Mouse (Mus musculus) lung, adult 2 months (tissue): ENCODE results near the gene Smurf1. TPM values are rescaled to one million over a fixed set of nuclear protein-coding genes. Genes with fewer than 3 reads are reported as not detected.

ENCODE experiments used
- DNase-seq: peaks from one replicate; pipeline ENCODE4 v3.0.0; 2022
- H3K4me1 ChIP-seq: fragments of 200-500 bp; 2 replicates; pipeline ENCODE4 v1.6.1; 2011; ENCODE audit warnings: low read length; ENCODE audit not compliant: control insufficient read depth, insufficient read depth
- H3K4me3 ChIP-seq: fragments of 200-500 bp; replicated peaks from 2 replicates; pipeline ENCODE3; 2011; ENCODE audit warnings: low read depth, mild to moderate bottlenecking, control low read depth, low read length; ENCODE audit errors: extremely low read depth
- CTCF ChIP-seq: fragments of 200-500 bp; IDR thresholded peaks from 2 replicates; pipeline ENCODE4 v1.5.1; 2011; ENCODE audit warnings: mild to moderate bottlenecking, low read length, control low read depth; ENCODE audit not compliant: insufficient read depth
- POLR2A ChIP-seq: fragments of 200-500 bp; IDR thresholded peaks from 2 replicates; pipeline ENCODE4 v1.6.1; 2011; ENCODE audit warnings: low read depth, mild to moderate bottlenecking, control low read depth, low read length, borderline replicate concordance; ENCODE audit errors: extremely low read depth
- WGBS: fragments of 180-500 bp; shearing (Covaris S2); methylation state at CpG from one replicate; pipeline ENCODE4 v1.1.7; 2018; 5-methylcytosine and 5-hydroxymethylcytosine counted together
- polyA plus RNA-seq: library from polyadenylated mRNA; depleted of rRNA; stranded (reverse); fragments of >200 nt; gene quantifications from 2 replicates; pipeline ENCODE4 v1.2.3, GENCODE M21; 2012; rRNA removed

Gene Smurf1
- polyA plus RNA-seq, 1 experiment, result 33.5 TPM

GRCm38 (mm10) chr5:144828365-144829102 lies 137.1 kb downstream of the Smurf1 start:
- H3K4me1 ChIP-seq, result no peaks in the 10 kb centered on the region
- TF ChIP-seq CTCF (no peak), POLR2A (no peak)
- H3K4me3 ChIP-seq, result no peak overlapping the region
- WGBS, result 90% methylated on average over 20 of the region's 20 CpGs
- no peak for DNase-seq

Other genes with a start within 250 kb of the Smurf1 start
- gene Tmem130, start 204.0 kb downstream of the Smurf1 start, polyA plus RNA-seq, result 0.14 and 0.22 TPM in 2 replicates
- gene Trrap, start 198.1 kb downstream of the Smurf1 start, polyA plus RNA-seq, result 74.2 and 91.6 TPM in 2 replicates
- gene Gm4871, start 66.9 kb upstream of the Smurf1 start, polyA plus RNA-seq, result not detected in 2 replicates
- not detected in 2 replicates for gene 1700018F24Rik, start 77.1 kb upstream of the Smurf1 start, polyA plus RNA-seq
- 117 and 135 TPM in 2 replicates for gene Arpc1a, start 118.0 kb upstream of the Smurf1 start, polyA plus RNA-seq
- gene Kpna7, start 118.2 kb upstream of the Smurf1 start, polyA plus RNA-seq, result not detected in 2 replicates
- 492 and 519 TPM in 2 replicates for gene Arpc1b, start 148.4 kb upstream of the Smurf1 start, polyA plus RNA-seq
- gene Pdap1, start 174.4 kb upstream of the Smurf1 start, polyA plus RNA-seq, result 18.4 and 23.4 TPM in 2 replicates
- gene Bud31, start 174.5 kb upstream of the Smurf1 start, polyA plus RNA-seq, result 33.1 and 33.9 TPM in 2 replicates
- 10.2 and 10.5 TPM in 2 replicates for gene Ptcd1, start 201.3 kb upstream of the Smurf1 start, polyA plus RNA-seq
- gene Cpsf4, start 201.4 kb upstream of the Smurf1 start, polyA plus RNA-seq, result 22.6 and 23.5 TPM in 2 replicates
- 65.1 and 107 TPM in 2 replicates for gene Atp5j2, start 226.2 kb upstream of the Smurf1 start, polyA plus RNA-seq
- 3.1 and 4.2 TPM in 2 replicates for gene Zkscan14, start 236.0 kb upstream of the Smurf1 start, polyA plus RNA-seq
- 3.1 and 4.1 TPM in 2 replicates for gene Zkscan5, start 238.7 kb upstream of the Smurf1 start, polyA plus RNA-seq